Mouse (Mus musculus): ENCODE measurements around the gene Akap3. TPM values are rescaled to one million over a fixed set of nuclear protein-coding genes. Genes with fewer than 3 reads are reported as not detected.
A peak's percentile ranks its signal among the peaks of the same experiment; 100 is the strongest.

Akap3 gene
- polyA plus RNA-seq, 1 experiment from 2014 or later, result 0.09 TPM

DNA sequence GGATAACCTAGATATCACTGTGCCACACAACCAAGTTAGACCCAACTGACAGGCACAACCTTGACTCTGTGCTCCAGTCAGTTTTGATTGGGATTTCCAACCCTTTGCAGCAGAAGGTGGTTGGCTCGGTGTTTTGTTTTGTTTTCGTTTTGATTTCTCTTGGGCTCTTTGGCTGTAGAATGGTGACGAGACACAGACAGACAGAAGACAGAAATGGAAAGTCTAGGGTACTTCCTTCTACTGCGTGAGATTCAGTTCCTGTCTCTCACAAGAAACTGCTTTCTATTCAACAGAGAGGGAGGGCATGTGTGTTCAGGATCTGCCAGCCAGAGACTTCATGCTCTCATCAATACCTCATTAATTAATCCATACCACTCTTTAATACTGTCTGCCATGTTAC is 57.8 kb downstream of the Akap3 start:
- H3K27me3 ChIP-seq (replicated peaks; ENCODE audit: low read depth, poor library complexity, severe bottlenecking), result no peaks in the 10 kb centered on the region
- H3K4me1 ChIP-seq, result peaks cover 3% of the 10 kb centered on the region; the same call in 1 of the 2 replicates
- 80% methylated on average over 4 of the region's 4 CpGs for WGBS

DNA sequence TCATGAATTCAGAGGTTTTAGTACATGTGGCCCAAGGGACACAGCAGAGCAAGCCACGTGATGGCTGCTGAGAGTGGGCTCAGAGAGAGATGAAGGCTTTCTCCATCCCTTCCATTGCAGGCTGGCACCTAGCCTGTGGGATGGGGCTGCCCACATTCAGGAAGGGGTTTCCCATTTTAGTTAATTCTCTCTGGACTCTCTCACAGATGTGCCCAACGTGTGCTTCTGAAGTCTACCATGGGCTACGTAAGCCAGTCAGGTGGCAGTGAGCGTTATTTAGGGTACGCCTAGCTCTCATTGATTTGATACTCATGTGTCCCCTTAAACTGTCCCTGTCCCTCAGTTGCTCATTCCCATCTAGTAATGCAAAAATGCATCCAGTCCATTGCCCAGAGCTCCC is 62.0 kb downstream of the Akap3 start:
- Histone ChIP-seq H3K27ac (replicated peaks) (no peak overlapping the region), H3K4me3 (no peak overlapping the region), H3K9me3 (no peaks in the 10 kb centered on the region), H3K27me3 (replicated peaks; ENCODE audit: low read depth, poor library complexity, severe bottlenecking) (no peaks in the 10 kb centered on the region), H3K4me1 (no peaks in the 10 kb centered on the region), H3K36me3 (replicated peaks) (no peaks in the 10 kb centered on the region)
- DNase-seq (ENCODE audit: low spot score), result no peak
- 82% methylated on average over 5 of the region's 5 CpGs for WGBS

More for the DNA sequence above, 57.8 kb downstream of the Akap3 start:
- Histone ChIP-seq H3K4me3 (no peak overlapping the region), H3K36me3 (replicated peaks) (no peaks in the 10 kb centered on the region), H3K9me3 (no peaks in the 10 kb centered on the region), H3K27ac (replicated peaks) (no peak overlapping the region)
- no peak for DNase-seq (ENCODE audit: low spot score)

DNA sequence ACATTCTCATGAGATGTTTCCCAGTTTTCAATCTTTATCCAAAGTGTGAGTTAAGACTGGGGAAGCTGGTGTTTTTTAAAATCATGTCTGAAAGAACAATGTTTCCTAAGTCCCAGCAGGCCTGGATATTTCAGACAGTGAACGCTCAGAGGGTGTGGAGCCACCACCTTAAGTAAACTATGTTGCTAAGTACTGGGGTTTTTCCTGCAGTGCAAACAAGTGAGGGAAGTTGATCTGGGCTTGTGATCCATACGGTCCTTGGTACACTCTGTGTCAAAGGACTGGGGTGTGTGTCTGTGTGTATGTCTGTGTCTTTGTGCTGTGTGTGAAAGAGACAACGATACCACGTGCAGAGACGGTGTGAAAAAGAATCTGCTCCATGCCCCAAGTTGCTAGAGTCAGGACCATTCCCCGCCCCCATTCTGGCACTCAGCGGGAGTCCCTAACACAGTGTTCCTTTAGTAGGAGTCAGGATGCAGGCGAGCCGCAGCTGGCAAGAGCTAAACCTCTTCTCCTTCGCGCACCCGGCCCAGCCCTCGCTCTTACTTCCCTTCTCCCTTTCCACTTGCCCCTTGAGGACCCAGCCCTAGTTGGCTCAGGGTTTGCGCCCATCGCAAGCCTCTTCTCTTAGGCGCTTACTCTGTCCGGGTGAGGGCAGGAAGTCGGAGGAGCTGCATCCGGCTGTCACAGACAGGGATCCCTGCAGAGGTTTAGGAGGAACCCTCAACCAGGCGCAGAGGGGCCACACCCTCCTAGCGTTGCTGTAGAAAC is 68.4 kb downstream of the Akap3 start, which contains the start of gene Dyrk4:
Gene Dyrk4 (minus strand): TSS at position 729 of the 771 bp plus-strand sequence.
- no peaks in the 10 kb centered on the region for H3K9me3 ChIP-seq
- no peak within 1 kb of the TSS for H3K27ac ChIP-seq (replicated peaks)
- H3K27me3 ChIP-seq (replicated peaks; ENCODE audit: low read depth, poor library complexity, severe bottlenecking), result no peaks in the 10 kb centered on the region
- peaks cover 7% of the 10 kb centered on the region for H3K4me1 ChIP-seq
- 11% methylated on average over 21 of the region's 21 CpGs for whole genome bisulfite sequencing
- peaks cover 44% of the 10 kb centered on the region for H3K36me3 ChIP-seq (replicated peaks)
- DNase-seq (ENCODE audit: low spot score), result peak; percentile 19
- peak within 1 kb of the TSS; percentile 39 for H3K4me3 ChIP-seq

Other genes with a start within 250 kb of the Akap3 start
- 0.47 and 0.82 TPM in 2 replicates for gene Kcna1, start 206.7 kb upstream of the Akap3 start, polyA plus RNA-seq (2016; fragmentation: Nextera tagmentation; extraction: Ambion mirVana)
- 6.7 and 8.1 TPM in 2 replicates for gene Kcna6, start 112.4 kb upstream of the Akap3 start, polyA plus RNA-seq (2016; fragmentation: Nextera tagmentation; extraction: Ambion mirVana)
- 192 and 195 TPM in 2 replicates for gene Ndufa9, start 4.0 kb upstream of the Akap3 start, polyA plus RNA-seq (2016; fragmentation: Nextera tagmentation; extraction: Ambion mirVana)
- not detected in 2 replicates for gene Dyrk4, start 68.7 kb downstream of the Akap3 start, polyA plus RNA-seq (2016; fragmentation: Nextera tagmentation; extraction: Ambion mirVana)
- gene Rad51ap1, start 86.5 kb downstream of the Akap3 start, polyA plus RNA-seq (2016; fragmentation: Nextera tagmentation; extraction: Ambion mirVana), result 76.9 and 79.3 TPM in 2 replicates
- 11.0 and 13.1 TPM in 2 replicates for gene D6Wsu163e, start 86.9 kb downstream of the Akap3 start, polyA plus RNA-seq (2016; fragmentation: Nextera tagmentation; extraction: Ambion mirVana)
- 0.02 TPM in 1 of 2 replicates, not detected in the other for gene Fgf6, start 162.5 kb downstream of the Akap3 start, polyA plus RNA-seq (2016; fragmentation: Nextera tagmentation; extraction: Ambion mirVana)
- 0.08 and 0.16 TPM in 2 replicates for gene Fgf23, start 219.8 kb downstream of the Akap3 start, polyA plus RNA-seq (2016; fragmentation: Nextera tagmentation; extraction: Ambion mirVana)

Measured in embryonic facial prominence, embryonic 10.5 days (tissue).